Mouse (Mus musculus) cerebellum, adult 2 months (tissue): Measurements from ENCODE around the gene Ctdspl. TPM values are rescaled to one million over a fixed set of nuclear protein-coding genes. Genes with fewer than 3 reads are reported as not detected.

Experiments
- DNase-seq, 2 experiments: peaks; one replicate each; pipeline ENCODE4 v3.0.0; 2021
- H3K27ac ChIP-seq: fragments of 200-500 bp; 2 replicates; pipeline ENCODE4 v1.5.1; 2012; ENCODE audit warnings: low read length, control low read depth, inconsistent platforms; ENCODE audit not compliant: insufficient read depth
- H3K27me3 ChIP-seq: fragments of 200-500 bp; 2 replicates; pipeline ENCODE4 v1.6.1; 2012; ENCODE audit warnings: inconsistent platforms, mild to moderate bottlenecking, low read length, moderate library complexity; ENCODE audit not compliant: control insufficient read depth, insufficient read depth
- H3K4me1 ChIP-seq: fragments of 200-500 bp; 2 replicates; pipeline ENCODE4 v1.6.1; 2011; ENCODE audit warnings: low read length; ENCODE audit not compliant: control insufficient read depth, insufficient read depth
- H3K4me3 ChIP-seq: fragments of 200-500 bp; replicated peaks from 2 replicates; pipeline ENCODE3; 2011; ENCODE audit warnings: mild to moderate bottlenecking, low read depth, low read length, control low read depth; ENCODE audit not compliant: insufficient read depth
- CTCF ChIP-seq: fragments of 200-500 bp; IDR thresholded peaks from 2 replicates; pipeline ENCODE4 v1.5.1; 2011; ENCODE audit warnings: low read depth, mild to moderate bottlenecking, control low read depth, low read length, moderate library complexity, borderline replicate concordance; ENCODE audit not compliant: insufficient read depth
- POLR2A ChIP-seq: fragments of 200-500 bp; IDR thresholded peaks from 2 replicates; pipeline ENCODE4 v1.6.1; 2011; ENCODE audit warnings: low read length, control low read depth, borderline replicate concordance; ENCODE audit not compliant: insufficient read depth
- WGBS: fragments of 180-500 bp; shearing (Covaris S2); methylation state at CpG from one replicate; pipeline ENCODE4 v1.1.7; 2018; 5-methylcytosine and 5-hydroxymethylcytosine counted together
- polyA plus RNA-seq: library from polyadenylated mRNA; depleted of rRNA; stranded (reverse); fragments of >200 nt; gene quantifications from 2 replicates; pipeline ENCODE4 v1.2.3, GENCODE M21; 2012

The Ctdspl gene
- polyA plus RNA-seq, 1 experiment: 10.3 TPM

- 53% methylated on average over 12 of the region's 12 CpGs for WGBS
- H3K27ac ChIP-seq: no peak overlapping the region
- H3K4me1 ChIP-seq: 0 out of 2 replicates have a peak, but pooled peaks cover 2% of the 10 kb centered on the region
- TF ChIP-seq CTCF (peak; percentile 80), POLR2A (no peak)
- H3K27me3 ChIP-seq: no peaks in the 10 kb centered on the region
- peak; percentile 42 to 66 for DNase-seq
- no peak overlapping the region for H3K4me3 ChIP-seq
Observed at GRCm38 (mm10) chr9:118920798-118921515, 5.3 kb upstream of the Ctdspl start.

DNA sequence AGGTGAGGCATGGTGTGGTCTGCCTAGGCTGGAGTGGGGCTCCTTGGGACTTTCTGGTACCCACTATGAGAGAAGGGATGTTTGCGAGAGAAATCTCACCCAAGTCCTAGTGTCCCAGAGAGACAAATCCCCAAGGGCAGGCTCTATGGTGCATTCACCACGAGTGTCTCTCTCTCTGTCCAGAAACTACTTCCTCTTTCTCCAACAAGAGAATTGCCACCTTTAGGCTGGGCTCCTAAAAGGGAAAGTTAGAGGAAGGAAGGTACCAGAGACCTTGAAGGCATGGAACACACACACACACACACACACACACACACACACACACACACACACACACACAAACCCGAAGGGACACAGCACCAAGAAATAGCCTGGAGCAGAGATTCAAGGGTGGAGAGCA, 4.3 kb upstream of the Ctdspl start:
- 80% methylated on average over 3 of the region's 3 CpGs for WGBS
- Histone ChIP-seq H3K4me1 (peaks cover 3% of the 10 kb centered on the region; the same call in 1 of the 2 replicates), H3K27me3 (no peaks in the 10 kb centered on the region), H3K4me3 (no peak overlapping the region), H3K27ac (no peak overlapping the region)
- no peak for DNase-seq
- TF ChIP-seq POLR2A: no peak
- no peak for TF ChIP-seq CTCF

GRCm38 (mm10) chr9:118924554-118925085, 1.6 kb upstream of the Ctdspl start:
- TF ChIP-seq CTCF: no peak
- TF ChIP-seq POLR2A: no peak

DNA sequence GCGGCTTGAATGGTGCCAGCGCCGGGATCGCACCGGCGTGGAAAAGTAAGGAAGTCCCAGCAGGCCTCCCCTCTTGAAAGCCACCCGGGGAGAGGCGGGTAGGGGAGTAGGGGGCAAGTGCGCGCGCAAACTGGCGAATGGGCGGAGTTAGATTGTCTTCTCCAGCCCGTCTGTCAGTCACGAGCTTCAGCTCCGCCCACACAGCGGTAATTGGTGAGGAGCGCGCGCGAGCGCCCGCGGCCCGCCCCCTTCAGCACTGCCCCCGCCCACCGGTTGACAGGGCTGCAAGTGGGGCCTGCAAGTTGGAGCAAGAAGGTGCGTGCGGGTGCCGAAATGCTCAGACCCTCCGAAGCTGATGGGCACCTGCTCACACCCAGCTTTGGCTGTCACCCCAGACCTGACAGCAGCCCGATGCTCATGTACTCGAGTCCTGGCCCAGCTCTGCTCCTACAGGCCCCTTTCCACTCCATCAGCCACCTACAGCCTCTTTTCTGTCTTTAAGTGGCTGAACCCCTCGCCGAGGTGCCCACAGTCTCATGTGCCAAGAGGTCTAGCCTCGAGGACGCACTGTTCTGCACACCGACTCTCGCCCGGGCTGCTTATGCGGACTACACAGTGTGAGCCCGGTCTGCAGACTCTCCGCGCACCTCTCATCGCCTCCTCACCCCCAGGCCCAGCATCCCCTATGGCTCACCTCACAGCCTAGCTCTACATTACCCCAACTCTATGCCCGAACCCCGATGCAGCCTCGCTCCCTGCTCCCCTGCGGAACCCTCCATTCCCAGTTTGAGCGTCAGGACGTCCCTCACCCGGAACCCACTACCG, 755 bp upstream of the Ctdspl start:
- peaks cover 13% of the 10 kb centered on the region for H3K4me1 ChIP-seq
- 0% methylated on average over 53 of the region's 53 CpGs for WGBS

More at GRCm38 (mm10) chr9:118924554-118925085, 1.6 kb upstream of the Ctdspl start:
- DNase-seq: no peak
- Histone ChIP-seq H3K4me3 (peak overlapping the region; percentile 82), H3K27ac (no peak overlapping the region), H3K27me3 (no peaks in the 10 kb centered on the region), H3K4me1 (peaks cover 10% of the 10 kb centered on the region; the same call in 1 of the 2 replicates)
- WGBS: 23% methylated on average over 16 of the region's 16 CpGs

GRCm38 (mm10) chr9:118926688-118927321, 552 bp downstream of the Ctdspl start:
- peaks cover 16% of the 10 kb centered on the region for H3K4me1 ChIP-seq
- WGBS: 2% methylated on average over 62 of the region's 68 CpGs
- peak; percentile 60 to 61 for DNase-seq
- TF ChIP-seq CTCF (no peak), POLR2A (no peak)
- no peaks in the 10 kb centered on the region for H3K27me3 ChIP-seq
- peak overlapping the region; percentile 82 for H3K4me3 ChIP-seq
- no peak overlapping the region for H3K27ac ChIP-seq

More for the DNA sequence above, 755 bp upstream of the Ctdspl start:
- H3K4me3 ChIP-seq: peak overlapping the region; percentile 82
- peak; percentile 88 to 91 for DNase-seq
- TF ChIP-seq CTCF: no peak
- 0 out of 2 replicates have a peak, but pooled peaks have one; percentile 25 for TF ChIP-seq POLR2A
- H3K27ac ChIP-seq: no peak overlapping the region
- no peaks in the 10 kb centered on the region for H3K27me3 ChIP-seq

DNA sequence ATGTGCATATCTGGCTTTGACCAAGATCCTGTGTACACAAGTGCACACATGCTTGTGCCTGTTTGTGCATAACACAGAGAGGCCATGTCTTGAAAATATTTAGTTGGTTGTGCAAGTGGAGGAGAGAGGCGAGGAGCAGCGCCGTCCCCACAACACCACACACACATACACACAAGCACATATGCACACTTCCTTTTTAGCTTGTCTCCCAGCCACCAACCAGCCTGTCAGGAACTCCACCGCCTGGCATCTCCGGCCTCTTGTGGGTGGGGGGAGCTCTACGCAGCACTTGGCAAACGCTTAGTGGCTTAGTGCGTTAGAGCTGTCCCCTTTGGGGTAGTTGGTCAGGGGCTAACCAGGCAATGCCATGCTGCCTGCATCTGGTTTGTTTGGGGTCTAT, 1.2 kb downstream of the Ctdspl start:
- TF ChIP-seq CTCF (no peak), POLR2A (no peak)
- H3K4me1 ChIP-seq: peaks cover 16% of the 10 kb centered on the region
- H3K27me3 ChIP-seq: no peaks in the 10 kb centered on the region
- no peak overlapping the region for H3K4me3 ChIP-seq
- no peak for DNase-seq
- no peak overlapping the region for H3K27ac ChIP-seq
- WGBS: 55% methylated on average over 8 of the region's 8 CpGs

GRCm38 (mm10) chr9:118928007-118928406, 1.8 kb downstream of the Ctdspl start:
- WGBS: 74% methylated on average over 2 of the region's 2 CpGs
- TF ChIP-seq POLR2A: no peak
- TF ChIP-seq CTCF: no peak
- H3K27ac ChIP-seq: no peak overlapping the region
- peaks cover 16% of the 10 kb centered on the region for H3K4me1 ChIP-seq
- DNase-seq: no peak
- H3K27me3 ChIP-seq: no peaks in the 10 kb centered on the region
- no peak overlapping the region for H3K4me3 ChIP-seq
